Mouse (Mus musculus) MEL (cell line): Measurements from ENCODE around the gene 1700024P04Rik. TPM values are rescaled to one million over a fixed set of nuclear protein-coding genes. Genes with fewer than 3 reads are reported as not detected.

Source experiments
- DNase-seq: peaks from one replicate; pipeline ENCODE4 v3.0.0; 2011; ENCODE audit warnings: low read depth, low spot score
- H3K27ac ChIP-seq: 2 replicates; pipeline ENCODE4 v1.5.1; 2012; ENCODE audit warnings: low read depth, mild to moderate bottlenecking, control low read depth, low read length, moderate library complexity; ENCODE audit not compliant: control insufficient read depth
- H3K27me3 ChIP-seq, 2 experiments: fragments of 150-350 bp in 1 of 2; sonication (generic) in 1 of 2; 2 replicates each; pipeline ENCODE4 v1.6.1; 2012; ENCODE audit warnings: low read length in 2 of 2, mild to moderate bottlenecking in 2 of 2, improper control_type of control experiment in 1 of 2, moderate library complexity in 1 of 2; ENCODE audit not compliant: insufficient read depth in 2 of 2, control insufficient read depth in 1 of 2
- H3K36me3 ChIP-seq, 2 experiments: 2 replicates each; pipeline ENCODE4 v1.6.1; 2012 to 2014; ENCODE audit warnings: low read length in 2 of 2, improper control_type of control experiment in 1 of 2, inconsistent platforms in 1 of 2, mild to moderate bottlenecking in 1 of 2; ENCODE audit not compliant: insufficient read depth in 2 of 2, control insufficient read depth in 1 of 2
- H3K4me1 ChIP-seq, 2 experiments: fragments of 150-350 bp in 1 of 2; sonication (generic) in 1 of 2; 2 replicates each; pipeline ENCODE4 v1.6.1; 2012; ENCODE audit warnings: low read length in 2 of 2, improper control_type of control experiment in 1 of 2, mild to moderate bottlenecking in 1 of 2; ENCODE audit not compliant: insufficient read depth in 2 of 2, control insufficient read depth in 1 of 2
- H3K4me3 ChIP-seq, 2 experiments: fragments of 150-350 bp in 1 of 2; sonication (generic) in 1 of 2; 2 replicates each; pipeline ENCODE4 v1.5.1; 2012; ENCODE audit warnings: low read depth in 2 of 2, low read length in 2 of 2, mild to moderate bottlenecking in 2 of 2, moderate library complexity in 2 of 2, control low read depth in 1 of 2, improper control_type of control experiment in 1 of 2; ENCODE audit not compliant: control insufficient read depth in 1 of 2, insufficient read depth in 1 of 2
- H3K79me2 ChIP-seq: 2 replicates; pipeline ENCODE4 v1.6.1; 2012; ENCODE audit warnings: mild to moderate bottlenecking, low read length, moderate library complexity; ENCODE audit not compliant: control insufficient read depth, poor library complexity, insufficient read depth
- H3K9ac ChIP-seq: 2 replicates; pipeline ENCODE4 v1.6.1; 2012; ENCODE audit warnings: low read depth, mild to moderate bottlenecking, control low read depth, low read length, moderate library complexity; ENCODE audit not compliant: control insufficient read depth, poor library complexity, severe bottlenecking
- H3K9me3 ChIP-seq: fragments of 150-350 bp; sonication (generic); replicated peaks from 2 replicates; pipeline ENCODE4 v1.6.1; 2012; ENCODE audit warnings: mild to moderate bottlenecking, low read length, improper control_type of control experiment, moderate library complexity; ENCODE audit not compliant: insufficient read depth
- BHLHE40 ChIP-seq: IDR thresholded peaks from 2 replicates; pipeline ENCODE4 v1.6.1; 2012; ENCODE audit warnings: low read depth, mild to moderate bottlenecking, inconsistent platforms, low read length, improper control_type of control experiment, borderline replicate concordance
- CHD2 ChIP-seq: IDR thresholded peaks from 2 replicates; pipeline ENCODE4 v1.6.1; 2011; ENCODE audit warnings: low read length, improper control_type of control experiment
- CTCF ChIP-seq, 3 experiments: IDR thresholded peaks in 2 of 3; conservative IDR thresholded peaks in 1 of 3; 2 replicates each; pipeline ENCODE4 v1.5.1; 2011 to 2012; ENCODE audit warnings: low read length in 3 of 3, low read depth in 2 of 3, mild to moderate bottlenecking in 2 of 3, improper control_type of control experiment in 1 of 3, inconsistent platforms in 1 of 3, mixed read lengths in 1 of 3, moderate library complexity in 1 of 3; ENCODE audit not compliant: control insufficient read depth in 1 of 3, insufficient read depth in 1 of 3, poor library complexity in 1 of 3, severe bottlenecking in 1 of 3
- EP300 ChIP-seq, 2 experiments: IDR thresholded peaks; 2 replicates each; pipeline ENCODE4 v1.6.1; 2011; ENCODE audit warnings: improper control_type of control experiment in 2 of 2, low read length in 2 of 2, low read depth in 1 of 2, mild to moderate bottlenecking in 1 of 2
- ETS1 ChIP-seq: IDR thresholded peaks from 2 replicates; pipeline ENCODE4 v1.6.1; 2012; ENCODE audit warnings: low read depth, mild to moderate bottlenecking, inconsistent platforms, low read length, improper control_type of control experiment, moderate library complexity
- GABPA ChIP-seq: IDR thresholded peaks from 2 replicates; pipeline ENCODE4 v1.6.1; 2012; ENCODE audit warnings: low read depth, mild to moderate bottlenecking, inconsistent platforms, low read length, improper control_type of control experiment, moderate library complexity
- GATA1 ChIP-seq: IDR thresholded peaks from 2 replicates; pipeline ENCODE4 v1.6.1; 2011; ENCODE audit warnings: low read depth, low read length, improper control_type of control experiment
- HCFC1 ChIP-seq: IDR thresholded peaks from 2 replicates; pipeline ENCODE4 v1.6.1; 2012; ENCODE audit warnings: low read depth, mild to moderate bottlenecking, inconsistent platforms, low read length, improper control_type of control experiment, moderate library complexity
- JUND ChIP-seq: IDR thresholded peaks from 2 replicates; pipeline ENCODE4 v1.6.1; 2011; ENCODE audit warnings: low read depth, mild to moderate bottlenecking, improper control_type of control experiment, low read length
- MAZ ChIP-seq: IDR thresholded peaks from 2 replicates; pipeline ENCODE4 v1.6.1; 2012; ENCODE audit warnings: low read depth, mild to moderate bottlenecking, inconsistent platforms, low read length, improper control_type of control experiment
- MYB ChIP-seq: IDR thresholded peaks from 2 replicates; pipeline ENCODE4 v1.6.1; 2011; ENCODE audit warnings: mild to moderate bottlenecking, low read depth, low read length, improper control_type of control experiment
- polyA plus RNA-seq, 2 experiments: library from polyadenylated mRNA; stranded (reverse) in 1 of 2; unstranded in 1 of 2; fragments of >175 nt in 1 of 2; fragments of >200 nt in 1 of 2; gene quantifications; 2 replicates each; pipeline versions ENCODE4 v1.2.1 to v1.2.4; 2012; ENCODE audit warnings: low replicate concordance in 2 of 2, low read depth in 1 of 2; ENCODE audit not compliant: insufficient read length in 2 of 2, insufficient read depth in 1 of 2, missing spikeins in 1 of 2
- total RNA-seq: library from RNA; depleted of rRNA; stranded (reverse); fragments of 300-350 nt; gene quantifications from 2 replicates; pipeline ENCODE4 v1.2.3, GENCODE M21; 2012

The 1700024P04Rik gene
- total and polyA plus RNA-seq, 3 experiments = not detected

DNA sequence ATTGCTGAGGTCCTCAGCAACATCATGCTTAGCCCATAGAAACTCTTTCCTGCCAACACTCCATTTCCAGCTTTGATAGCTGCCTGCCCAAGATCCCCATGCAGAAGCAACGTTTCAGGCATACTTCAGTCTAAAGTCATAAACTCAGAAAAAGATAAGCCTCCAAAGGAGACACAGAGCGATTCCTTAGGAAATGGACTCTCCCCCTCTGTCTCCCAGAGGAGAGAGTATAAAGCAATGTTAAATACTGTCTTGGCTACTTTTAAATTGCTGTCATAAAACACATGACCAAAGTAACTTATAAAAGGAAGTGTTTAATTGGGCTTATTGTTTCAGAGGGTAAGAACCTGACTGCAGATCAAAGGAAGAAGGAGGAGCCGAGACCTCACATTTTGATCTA is 12.3 kb downstream of the 1700024P04Rik start:
- Histone ChIP-seq H3K4me1 (peaks cover 0 to 11% of the 10 kb centered on the region in 2 experiments; a peak in 1 of 4 replicates), H3K4me3 (no peak overlapping the region), H3K36me3 (no peaks in the 10 kb centered on the region; a peak in 1 of 4 replicates), H3K27ac (no peak overlapping the region), H3K27me3 (no peaks in the 10 kb centered on the region), H3K9ac (no peak overlapping the region), H3K9me3 (no peaks in the 10 kb centered on the region), H3K79me2 (no peaks in the 10 kb centered on the region)
- TF ChIP-seq GABPA (no peak), CTCF (IDR thresholded peaks at IDR 0.05 in 2 of 3, conservative IDR thresholded peaks at IDR 0.05 in 1 of 3; ENCODE audit: control insufficient read depth in 1 of 3, insufficient read depth in 1 of 3, low read depth in 2 of 3, low read length in 3 of 3, poor library complexity in 1 of 3, severe bottlenecking in 1 of 3) (no peak), JUND (no peak), MAZ (no peak), HCFC1 (no peak), CHD2 (no peak), BHLHE40 (no peak), EP300 (IDR thresholded peaks at IDR 0.05; ENCODE audit: low read depth in 1 of 2, low read length in 2 of 2) (no peak)
- no peak for DNase-seq

DNA sequence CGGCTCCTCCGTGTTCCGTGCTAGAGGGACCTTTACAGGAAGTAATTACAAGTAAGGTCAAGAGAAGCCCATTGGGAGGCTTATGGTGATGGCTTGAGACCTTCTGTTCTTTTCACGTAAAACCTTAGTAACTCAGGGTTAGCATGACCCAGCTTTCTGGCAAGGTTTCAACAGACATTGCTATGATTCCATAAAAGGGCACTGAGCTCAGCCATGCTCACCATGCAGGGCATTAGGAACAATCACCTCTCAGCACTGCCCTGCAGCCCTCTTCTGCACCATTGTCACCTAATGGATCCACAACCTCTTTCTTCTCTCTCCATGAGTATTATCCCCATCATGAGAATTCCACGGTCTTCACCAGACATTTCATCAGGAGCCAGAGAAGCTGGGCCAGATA is 12.7 kb downstream of the 1700024P04Rik start:
- Histone ChIP-seq H3K4me3 (no peak overlapping the region), H3K36me3 (no peaks in the 10 kb centered on the region; a peak in 1 of 4 replicates), H3K9me3 (no peaks in the 10 kb centered on the region), H3K9ac (no peak overlapping the region), H3K4me1 (peaks cover 0 to 11% of the 10 kb centered on the region in 2 experiments; a peak in 1 of 4 replicates), H3K27me3 (no peaks in the 10 kb centered on the region), H3K79me2 (no peaks in the 10 kb centered on the region), H3K27ac (no peak overlapping the region)
- DNase-seq = no peak
- TF ChIP-seq MYB = no peak

DNA sequence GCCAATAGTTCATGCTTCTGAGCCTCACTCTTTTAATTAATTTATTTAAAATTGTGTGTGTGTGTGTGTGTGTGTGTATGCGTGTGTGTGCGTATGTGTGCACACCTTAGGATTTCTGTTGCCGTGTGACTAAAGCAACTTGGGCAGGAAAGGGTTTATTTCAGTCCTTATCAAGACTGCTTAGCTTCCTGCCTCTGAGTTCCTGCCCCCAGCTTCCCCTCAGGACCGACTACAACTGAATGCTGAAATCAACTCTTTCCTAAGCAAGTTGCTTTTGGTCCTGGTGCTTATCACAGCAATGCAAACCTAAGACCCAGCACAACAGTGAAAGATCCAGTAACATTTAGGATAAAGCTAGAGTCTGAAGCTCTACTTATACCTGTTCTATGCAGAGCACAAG is 15.8 kb downstream of the 1700024P04Rik start:
- H3K27ac ChIP-seq = no peak overlapping the region
- 0 out of 2 replicates have a peak, but pooled peaks have one; percentile 6 for TF ChIP-seq ETS1
- TF ChIP-seq JUND = no peak
- peak; percentile 67; the same call in 1 of the 2 replicates for TF ChIP-seq GATA1
- no peak overlapping the region for H3K4me3 ChIP-seq
- peaks cover 0 to 11% of the 10 kb centered on the region in 2 experiments; a peak in 1 of 4 replicates for H3K4me1 ChIP-seq
- H3K9me3 ChIP-seq = no peaks in the 10 kb centered on the region
- no peak overlapping the region for H3K9ac ChIP-seq
- peaks cover 0 to 2% of the 10 kb centered on the region in 2 experiments; a peak in 1 of 4 replicates for H3K27me3 ChIP-seq
- no peaks in the 10 kb centered on the region; a peak in 1 of 4 replicates for H3K36me3 ChIP-seq
- H3K79me2 ChIP-seq = no peaks in the 10 kb centered on the region
- DNase-seq = peak; percentile 35
